ENCODE assay signal across 15 mouse cellular contexts in the genomic region with DNA sequence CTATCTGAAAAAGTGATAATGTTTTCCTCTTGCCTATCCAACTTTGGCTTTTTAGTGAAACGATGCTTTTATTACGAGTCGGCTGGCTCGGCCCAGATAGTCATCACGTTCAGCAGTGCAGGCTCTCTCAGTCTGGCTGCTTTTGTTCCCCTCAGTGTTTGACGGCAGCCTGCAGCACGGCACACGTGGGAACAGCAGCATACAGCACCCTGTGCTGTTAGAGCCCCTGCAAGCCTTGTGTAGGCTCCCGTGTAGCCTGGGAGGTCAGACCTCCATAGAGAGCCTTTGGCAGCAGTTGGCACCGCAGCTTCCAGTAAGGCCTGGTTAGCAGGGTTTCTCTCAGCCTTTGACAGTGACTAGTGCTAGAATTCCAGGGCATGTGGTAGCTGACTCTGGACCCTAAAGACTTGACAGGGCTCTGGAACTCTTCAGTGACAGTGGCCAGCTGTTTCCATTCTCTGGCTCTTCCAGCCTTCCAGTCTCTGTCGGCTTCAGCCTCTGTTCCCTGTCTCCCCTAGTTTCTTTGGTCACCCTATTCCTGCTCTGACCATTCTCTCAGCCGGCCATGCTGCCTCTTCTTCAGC. TPM values are rescaled to one million over a fixed set of nuclear protein-coding genes. Genes with fewer than 3 reads are reported as not detected.
DNase-seq lines count a peak whose midpoint lies in the region; ATAC-seq and TF ChIP-seq lines count a peak whose summit lies in the region.
"Had no signal": no experiment of that assay in that cellular context is flagged by ENCODE, and none has a peak within 500 bp of the region (broad histone marks: within the 10 kb centered on the region; RNA-seq: fewer than 3 reads in every experiment).

No protein-coding gene starts in this region.

- TF ChIP-seq CTCF in kidney, postnatal 0 days (IDR thresholded peaks at IDR 0.05; ENCODE audit: low read depth) = no peak

- intact Hi-C loops in heart, postnatal 25 days (cut with DNase I) = no loop called here

- no peak overlapping the region for H3K27ac ChIP-seq in heart, embryonic 16.5 days (ENCODE audit: low read length)
- no peak overlapping the region for H3K27ac ChIP-seq in kidney, postnatal 0 days
- peak overlapping the region; percentile 35; the same call in 1 of the 2 replicates for H3K27ac ChIP-seq in stomach, embryonic 14.5 days (ENCODE audit: low read length)
- H3K27ac ChIP-seq: midbrain, embryonic 15.5 days; neural tube, embryonic 15.5 days had no signal

- H3K4me3 ChIP-seq in heart, embryonic 16.5 days (ENCODE audit: low read length) = no peak overlapping the region
- no peak overlapping the region for H3K4me3 ChIP-seq in kidney, postnatal 0 days (replicated peaks; ENCODE audit: low read depth, low read length)
- H3K4me3 ChIP-seq in stomach, embryonic 14.5 days (ENCODE audit: low read depth, low read length) = no peak overlapping the region
- H3K4me3 ChIP-seq: midbrain, embryonic 15.5 days; neural tube, embryonic 15.5 days had no signal

- peak; percentile 94 for DNase-seq in heart, adult 11 months
- no peak for DNase-seq in heart, postnatal 25 days (ENCODE audit: low spot score)
- DNase-seq in kidney, postnatal 0 days (ENCODE audit: low spot score) = peak; percentile 77
- no peak for DNase-seq in thymus, postnatal 25 days
- no peak for DNase-seq in left cerebral cortex, adult 8-10 months (ENCODE audit: low spot score in 2 of 2)
- no peak for DNase-seq in yolk sac, embryonic 10.5 days (ENCODE audit: low spot score)
- DNase-seq: adrenal gland, postnatal 10 days; cerebellum, adult 11 months; right cerebral cortex, postnatal 4 days had no signal

- H3K4me1 ChIP-seq in heart, embryonic 16.5 days (ENCODE audit: control insufficient read depth, insufficient read depth, low read length) = peaks cover 7% of the 10 kb centered on the region; the same call in 1 of the 2 replicates
- 0 out of 2 replicates have a peak, but pooled peaks cover 5% of the 10 kb centered on the region for H3K4me1 ChIP-seq in kidney, postnatal 0 days (replicated peaks; ENCODE audit: insufficient read depth, low read length)
- no peaks in the 10 kb centered on the region for H3K4me1 ChIP-seq in stomach, embryonic 14.5 days (ENCODE audit: control insufficient read depth, insufficient read depth, low read length)

- H3K9ac ChIP-seq in heart, embryonic 16.5 days (ENCODE audit: low read length) = no peak overlapping the region
- H3K9ac ChIP-seq in kidney, postnatal 0 days (ENCODE audit: low read depth, low read length) = no peak overlapping the region
- H3K9ac ChIP-seq in stomach, embryonic 14.5 days (replicated peaks; ENCODE audit: low read depth, low read length) = no peak overlapping the region
- H3K9ac ChIP-seq: midbrain, embryonic 15.5 days; neural tube, embryonic 15.5 days had no signal

- H3K27me3 ChIP-seq in heart, embryonic 16.5 days (ENCODE audit: control insufficient read depth, insufficient read depth, low read length) = no peaks in the 10 kb centered on the region
- H3K27me3 ChIP-seq in kidney, postnatal 0 days (ENCODE audit: insufficient read depth, low read length) = no peaks in the 10 kb centered on the region
- H3K27me3 ChIP-seq in stomach, embryonic 14.5 days (ENCODE audit: control insufficient read depth, insufficient read depth, low read length) = no peaks in the 10 kb centered on the region
- H3K27me3 ChIP-seq: midbrain, embryonic 15.5 days; neural tube, embryonic 15.5 days had no signal

- H3K36me3 ChIP-seq in heart, embryonic 16.5 days (ENCODE audit: control insufficient read depth, insufficient read depth) = no peaks in the 10 kb centered on the region
- no peaks in the 10 kb centered on the region for H3K36me3 ChIP-seq in kidney, postnatal 0 days (ENCODE audit: insufficient read depth, low read length)
- H3K36me3 ChIP-seq in stomach, embryonic 14.5 days (ENCODE audit: control insufficient read depth, insufficient read depth, low read length) = no peaks in the 10 kb centered on the region
- H3K36me3 ChIP-seq: midbrain, embryonic 15.5 days; neural tube, embryonic 15.5 days had no signal

- H3K4me2 ChIP-seq in heart, embryonic 16.5 days (ENCODE audit: low read depth, low read length) = no peak overlapping the region
- no peak overlapping the region for H3K4me2 ChIP-seq in kidney, postnatal 0 days (ENCODE audit: low read length)
- no peak overlapping the region for H3K4me2 ChIP-seq in stomach, embryonic 14.5 days (replicated peaks; ENCODE audit: low read depth, low read length)
- H3K4me2 ChIP-seq: liver, embryonic 11.5 days; midbrain, embryonic 15.5 days; neural tube, embryonic 15.5 days had no signal

- 0 out of 2 replicates have a peak, but pooled peaks have one; percentile 14 for ATAC-seq in heart, embryonic 16.5 days (replicated peaks; ENCODE audit: extremely low read depth, insufficient read depth, low FRiP score)
- ATAC-seq in kidney, postnatal 0 days (replicated peaks; ENCODE audit: low FRiP score, low read depth) = no peak
- ATAC-seq in stomach, embryonic 14.5 days (ENCODE audit: insufficient number of reproducible peaks, insufficient read depth, low FRiP score, low read depth) = peak; percentile 70; the same call in 1 of the 2 replicates
- ATAC-seq: hindbrain, embryonic 16.5 days; midbrain, embryonic 15.5 days had no signal

- no peaks in the 10 kb centered on the region for H3K9me3 ChIP-seq in heart, embryonic 16.5 days (replicated peaks; ENCODE audit: control insufficient read depth, low read length)
- H3K9me3 ChIP-seq in kidney, postnatal 0 days (replicated peaks; ENCODE audit: low read length) = no peaks in the 10 kb centered on the region
- H3K9me3 ChIP-seq in stomach, embryonic 14.5 days (ENCODE audit: control insufficient read depth, low read depth, low read length) = no peaks in the 10 kb centered on the region
- H3K9me3 ChIP-seq: midbrain, embryonic 15.5 days; neural tube, embryonic 15.5 days had no signal

- WGBS in heart, embryonic 16.5 days = 47% methylated on average over 12 of the region's 12 CpGs
- 55% methylated on average over 12 of the region's 12 CpGs for WGBS in kidney, postnatal 0 days
- WGBS in stomach, embryonic 14.5 days = 52% methylated on average over 12 of the region's 12 CpGs

RNA-seq across cellular contexts. Expression of gene Lrguk, which starts 15.1 kb away (rescaled TPM):
- total RNA-seq in heart, postnatal 25 days (2021) = under 1 TPM in 1 of 2 experiments, not detected in 1; 0.13 TPM
- polyA plus RNA-seq in heart, embryonic 16.5 days (2015; fragmentation: Nextera tagmentation; extraction: Ambion mirVana) = 0.35 and 0.61 TPM in 2 replicates
- 1.2 and 1.3 TPM in 2 replicates for polyA plus RNA-seq in kidney, postnatal 0 days (2015; fragmentation: Nextera tagmentation; extraction: Ambion mirVana)
- polyA plus RNA-seq in stomach, embryonic 14.5 days (2014; fragmentation: Nextera tagmentation; extraction: Ambion mirVana) = 1.1 and 1.4 TPM in 2 replicates
- total RNA-seq in left cerebral cortex, adult 8-10 months (2022) = 1 to 10 TPM; 2.4 to 3.3 (median 2.8) TPM

Comparison
In these comparisons a context has a peak if more than half of its experiments do, and no peak if none do; other contexts are left out.
1. DNase-seq: peak in heart, adult 11 months (single experiment) and kidney, postnatal 0 days (single experiment); none in heart, postnatal 25 days (single experiment), thymus, postnatal 25 days (single experiment), left cerebral cortex, adult 8-10 months (0 of 2) and yolk sac, embryonic 10.5 days (single experiment).